Mouse (Mus musculus) urinary bladder, postnatal 36 days (tissue): Measurements from ENCODE around the gene Mpp2.

ENCODE experiments used
- DNase-seq, 2 experiments: peaks; one replicate each; pipeline ENCODE4 v3.0.0; 2022; ENCODE audit warnings: low spot score in 2 of 2, mixed read lengths in 1 of 2

Gene Mpp2

GRCm38 (mm10) chr11:102036336-102036735 lies 52.0 kb downstream of the Mpp2 start:
- DNase-seq: no peak

DNA sequence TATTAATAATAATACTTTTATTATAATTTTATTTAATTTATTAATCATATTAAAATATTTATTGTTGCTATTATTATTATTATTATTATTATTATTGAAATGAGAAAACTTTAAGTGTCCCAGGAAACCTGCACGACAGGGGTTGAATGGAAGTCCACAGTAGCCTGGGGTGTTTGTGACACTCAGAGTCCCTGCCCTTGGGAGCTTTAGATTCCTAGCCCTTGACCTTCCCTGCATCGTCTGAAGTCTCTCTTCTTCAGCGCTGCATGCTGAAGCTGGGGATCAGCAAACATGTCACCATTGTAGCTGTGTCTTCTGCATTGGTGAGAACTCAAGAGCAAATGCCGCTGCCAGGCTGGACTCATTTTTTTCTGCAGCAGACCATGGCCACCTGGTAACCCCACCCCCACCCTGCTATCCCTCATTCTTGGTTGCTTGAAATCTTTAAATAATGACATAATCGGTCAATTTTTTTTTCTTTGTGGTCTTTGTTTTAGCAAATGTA lies 52.8 kb downstream of the Mpp2 start:
- DNase-seq: no peak

DNA sequence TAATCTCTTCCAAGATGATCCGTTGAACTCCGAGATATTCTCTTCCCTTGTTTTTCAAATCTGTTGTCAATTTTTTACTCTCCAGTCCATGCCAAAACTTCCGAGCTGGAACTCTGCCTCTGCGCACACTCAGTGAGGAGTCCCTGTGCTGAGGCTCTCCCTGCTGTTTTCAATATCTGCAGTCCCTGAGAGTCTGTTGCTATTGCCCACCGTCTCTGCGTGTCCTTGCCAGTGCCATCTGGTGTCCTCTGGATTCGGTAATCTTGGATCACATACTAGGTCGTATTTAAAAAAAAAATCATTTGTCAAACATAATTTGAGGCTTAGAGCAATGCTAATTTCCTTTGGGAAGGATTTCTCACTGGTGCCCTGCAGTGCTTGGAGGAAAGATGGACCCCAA lies 53.4 kb downstream of the Mpp2 start:
- no peak for DNase-seq

DNA sequence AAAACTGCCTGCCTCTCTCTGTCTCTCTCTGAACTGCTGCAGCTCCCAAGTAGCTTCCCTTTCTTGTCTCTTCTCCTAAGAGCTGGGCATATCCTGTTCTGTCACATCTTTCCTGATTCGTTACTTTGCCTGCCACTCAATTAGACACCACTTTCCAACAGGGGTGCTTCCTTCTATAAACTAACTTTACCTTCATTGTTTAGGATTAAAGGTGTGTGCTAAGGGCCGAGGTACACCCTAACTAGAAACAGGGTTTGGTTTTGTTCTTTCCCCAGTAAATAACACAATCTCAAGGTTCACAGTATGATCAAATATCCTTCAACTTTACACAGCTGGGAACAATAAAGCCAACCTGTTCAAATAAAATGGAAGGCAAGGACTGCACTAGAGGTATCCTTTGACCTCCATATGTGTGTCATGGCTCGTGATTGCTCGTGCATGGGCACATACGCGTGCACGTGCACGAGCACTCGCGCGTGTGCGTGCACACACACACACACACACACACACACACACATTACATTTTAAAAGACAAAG lies 55.2 kb downstream of the Mpp2 start:
- no peak for DNase-seq

- DNase-seq: no peak
Observed at GRCm38 (mm10) chr11:102031149-102031548, 57.2 kb downstream of the Mpp2 start.

DNA sequence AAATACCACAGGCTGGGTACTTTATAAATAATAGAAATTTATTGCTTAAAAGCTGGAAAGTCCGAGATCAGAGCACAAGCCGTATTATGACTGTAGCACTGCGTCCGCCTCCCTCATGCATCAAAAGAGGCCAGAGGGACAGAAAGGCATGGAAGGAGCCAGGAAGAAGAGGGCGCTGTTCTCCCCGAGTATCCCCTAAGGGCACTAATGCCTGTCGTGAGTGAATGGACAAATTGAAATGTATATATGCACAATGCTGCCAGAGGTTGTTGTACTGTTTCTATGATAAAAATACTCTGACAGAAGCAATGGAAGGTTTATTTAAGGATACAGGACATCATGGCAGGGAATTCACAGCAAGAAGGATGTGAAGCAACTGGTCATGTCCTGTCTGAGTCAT lies 58.3 kb downstream of the Mpp2 start:
- DNase-seq: no peak

DNA sequence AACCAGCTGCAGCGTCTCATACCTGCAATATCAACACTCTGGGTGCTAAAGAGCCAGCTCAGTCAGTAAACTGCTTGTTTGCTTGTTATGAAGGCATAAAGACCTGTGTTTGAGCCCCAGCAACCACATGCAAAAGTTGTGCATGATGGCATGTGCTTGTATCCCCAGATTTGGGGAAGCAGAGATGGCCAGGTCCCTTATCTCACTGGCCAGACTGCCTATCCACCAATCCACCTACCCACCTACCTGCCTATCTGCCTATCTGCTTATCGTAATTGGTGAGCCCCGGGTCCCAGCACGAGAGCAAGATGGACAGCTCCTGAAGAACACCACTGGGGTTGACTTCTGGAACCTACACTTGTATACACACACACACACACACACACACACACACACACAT lies 59.0 kb downstream of the Mpp2 start:
- DNase-seq: no peak

DNA sequence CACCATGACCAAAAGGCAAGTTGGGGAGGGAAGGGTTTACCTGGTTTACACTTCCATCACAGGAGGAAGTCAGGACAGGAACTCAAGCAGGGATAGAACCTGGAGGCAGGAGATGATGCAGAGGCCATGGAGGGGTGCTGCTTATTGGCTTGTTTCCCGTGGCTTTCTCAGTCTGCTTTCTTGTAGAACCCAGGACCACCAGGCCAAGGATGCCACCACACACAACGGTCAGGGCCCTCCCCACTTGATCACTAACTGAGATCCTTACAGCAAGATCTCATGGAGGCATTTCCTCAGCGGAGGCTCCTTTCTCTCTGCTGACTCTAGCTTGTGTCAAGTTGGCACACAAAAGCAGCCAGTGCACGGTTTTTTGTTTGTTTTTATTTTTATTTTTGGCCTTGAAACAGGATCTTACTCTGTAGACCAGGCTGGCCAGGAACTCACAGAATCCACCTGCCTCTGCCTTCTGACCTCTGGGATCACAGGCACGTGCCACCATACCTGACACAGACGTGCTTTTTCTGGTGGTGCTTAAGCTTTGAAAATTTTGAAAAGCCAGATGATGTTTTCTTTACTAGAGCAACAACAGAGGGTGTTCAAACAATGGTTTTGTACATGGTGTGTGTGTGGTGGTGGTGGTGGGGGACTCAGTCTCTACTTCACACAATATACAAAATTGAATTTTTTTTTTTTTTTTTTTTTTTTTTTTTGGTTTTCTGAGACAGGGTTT lies 60.1 kb downstream of the Mpp2 start, which contains the start of gene Mpp3:
Gene Mpp3, minus strand, starts transcription at position 375 of the 730 bp plus-strand sequence.
- DNase-seq: no peak

DNA sequence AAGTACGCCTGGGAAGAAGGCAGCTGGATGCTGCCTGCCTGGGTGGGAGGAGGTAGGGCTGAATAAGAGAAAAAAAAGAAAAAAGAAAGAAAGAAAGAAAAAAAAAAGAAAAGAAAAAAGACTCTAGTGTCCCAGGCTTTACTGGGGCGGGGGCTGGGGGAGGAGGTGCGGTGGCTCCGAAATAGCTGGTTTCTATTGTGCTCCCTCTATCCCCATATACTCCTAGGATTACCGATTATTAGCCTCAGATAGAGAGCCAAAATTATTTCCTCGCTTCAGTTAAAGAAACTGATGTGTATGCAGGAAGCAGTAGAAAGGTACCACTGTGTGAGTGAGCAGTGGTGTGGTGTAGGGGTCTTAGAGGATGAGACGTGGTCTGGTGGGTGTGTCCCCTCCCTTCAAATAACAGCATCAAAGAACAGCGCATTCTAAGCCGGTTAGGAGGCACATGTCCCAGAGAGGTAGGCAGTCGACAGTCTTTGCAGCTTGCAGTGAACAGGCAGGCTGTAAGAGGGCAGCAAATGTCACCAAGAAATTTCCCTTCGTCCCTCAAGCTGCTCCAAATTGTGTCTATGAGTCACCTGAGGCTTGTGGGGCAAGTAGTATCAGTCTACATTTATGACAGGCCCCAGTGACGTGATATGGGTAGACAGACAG lies 60.8 kb downstream of the Mpp2 start:
- DNase-seq: no peak

- peak; percentile 19 to 51 for DNase-seq
Observed at GRCm38 (mm10) chr11:102026694-102027360, 61.5 kb downstream of the Mpp2 start.

DNA sequence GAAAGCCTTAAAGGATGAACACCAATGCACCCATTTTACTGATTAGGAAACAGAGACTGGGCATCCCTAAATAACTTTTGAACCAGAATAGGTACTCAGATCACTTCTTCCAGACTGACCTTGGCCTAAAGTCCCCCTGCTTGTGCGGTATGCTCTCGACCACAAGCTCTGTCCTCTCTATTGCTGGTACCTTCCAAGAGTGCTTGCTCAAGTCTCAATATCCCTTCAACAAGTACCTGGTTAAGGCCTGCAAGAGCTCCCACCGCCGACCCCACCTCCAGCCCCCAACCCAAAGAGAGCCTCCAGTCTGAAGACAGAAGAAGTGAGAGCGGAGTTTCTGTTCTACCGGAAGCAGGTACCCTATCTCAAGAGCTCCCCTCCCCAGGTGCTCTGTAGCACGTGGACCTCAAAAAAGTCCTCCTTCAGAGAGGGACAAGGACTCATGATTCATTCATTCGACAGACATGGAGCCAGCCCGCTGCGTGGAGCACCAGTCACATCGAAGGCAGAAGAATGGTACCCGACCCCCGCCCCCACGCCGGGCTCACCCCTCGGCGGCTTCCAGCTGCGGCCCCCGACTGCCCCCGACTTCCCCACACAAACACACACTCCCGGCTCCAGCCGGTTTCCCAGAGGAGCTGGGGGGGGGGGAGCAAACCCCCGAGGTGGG lies 62.2 kb downstream of the Mpp2 start:
- DNase-seq: no peak

DNA sequence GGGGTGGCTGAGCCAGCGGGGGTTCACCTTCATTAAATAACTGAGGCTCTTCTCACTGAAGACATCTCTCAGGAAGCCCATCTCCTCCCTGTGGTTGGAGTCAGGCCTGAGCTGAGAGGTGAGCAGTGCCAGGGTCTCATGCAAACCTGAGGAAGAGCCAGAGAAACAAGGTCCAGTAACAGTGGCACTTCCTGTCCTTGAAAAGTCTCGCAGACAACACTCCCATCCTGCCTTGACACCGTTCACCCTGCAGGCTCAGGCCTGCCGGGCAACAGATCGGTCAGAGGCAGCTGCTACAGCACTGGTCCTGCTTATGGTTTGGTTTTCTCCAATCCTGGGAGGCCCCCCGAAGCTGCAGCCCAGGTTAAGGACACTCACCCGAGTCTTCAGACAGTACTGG lies 63.0 kb downstream of the Mpp2 start:
- no peak for DNase-seq

DNA sequence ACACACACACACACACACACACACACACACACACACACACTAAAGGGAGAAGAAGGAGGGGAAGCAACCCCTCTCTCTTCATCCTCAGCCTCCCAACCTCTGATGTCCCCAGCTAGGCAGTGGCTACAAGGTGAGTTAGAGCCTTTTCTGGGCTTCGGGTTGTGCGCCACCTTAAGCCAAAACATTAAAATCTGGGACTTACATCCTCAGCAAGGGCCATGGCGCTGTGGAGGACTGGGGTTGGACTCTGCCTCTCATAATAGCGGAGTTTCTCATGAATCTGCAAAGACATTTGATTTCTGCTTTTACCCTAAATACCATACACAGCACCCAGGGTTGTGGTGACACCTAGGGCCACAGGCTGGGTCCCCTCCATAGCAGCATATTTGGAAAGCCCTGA lies 63.4 kb downstream of the Mpp2 start:
- DNase-seq: no peak

DNA sequence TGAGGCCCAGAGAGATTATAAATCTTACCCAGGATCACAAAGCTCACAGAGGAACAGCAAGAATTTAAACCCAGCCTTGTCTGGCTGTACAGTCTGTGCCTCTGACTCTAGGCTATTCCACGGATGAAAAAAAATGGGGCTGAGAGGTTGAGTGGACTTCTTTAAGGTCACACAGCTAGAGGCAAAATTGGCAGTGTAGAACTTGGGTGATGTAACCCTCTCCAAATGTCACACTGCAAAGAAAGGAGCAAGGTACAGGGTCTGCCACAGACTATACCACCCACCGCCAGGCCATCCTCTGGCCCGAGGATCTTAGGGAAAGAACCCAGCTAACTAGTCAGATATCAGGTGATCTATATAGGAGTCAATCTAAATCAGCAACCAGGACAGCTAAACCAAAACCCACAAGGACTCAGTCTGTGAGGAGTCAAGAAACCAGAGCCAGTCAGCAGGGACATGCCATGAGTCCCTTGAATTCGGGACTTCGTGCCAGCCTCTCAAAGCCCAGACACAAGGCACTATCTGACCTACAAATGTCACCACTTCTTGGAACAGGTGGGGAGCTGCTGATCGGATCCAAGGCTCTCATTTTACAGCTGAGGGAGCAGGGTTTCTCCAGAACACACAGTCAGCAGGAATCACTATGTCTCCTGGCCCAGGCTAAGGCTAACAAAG lies 64.1 kb downstream of the Mpp2 start:
- DNase-seq: no peak

GRCm38 (mm10) chr11:102023406-102023805 lies 64.9 kb downstream of the Mpp2 start:
- DNase-seq: no peak

DNA sequence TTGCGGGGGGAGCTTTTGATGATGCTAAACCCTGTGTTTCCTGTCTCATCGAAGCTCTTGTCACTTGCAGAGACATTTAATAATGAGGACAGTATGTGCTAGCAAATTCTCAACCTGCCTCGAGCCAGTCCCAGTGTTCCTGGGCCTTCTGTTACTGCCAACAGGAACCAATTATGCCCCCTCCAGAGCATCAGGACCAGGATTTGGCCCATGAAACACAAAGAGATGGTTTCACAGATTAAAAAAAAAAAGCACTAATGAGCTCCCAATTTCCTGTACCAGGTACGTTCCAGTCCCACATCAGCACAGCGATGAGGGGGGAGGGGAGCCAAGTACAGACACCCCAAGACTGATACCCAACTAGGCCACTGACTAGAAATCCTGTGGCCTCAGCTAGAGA lies 67.1 kb downstream of the Mpp2 start:
- no peak for DNase-seq

- no peak for DNase-seq
Observed at GRCm38 (mm10) chr11:102019736-102020135, 68.6 kb downstream of the Mpp2 start.

DNA sequence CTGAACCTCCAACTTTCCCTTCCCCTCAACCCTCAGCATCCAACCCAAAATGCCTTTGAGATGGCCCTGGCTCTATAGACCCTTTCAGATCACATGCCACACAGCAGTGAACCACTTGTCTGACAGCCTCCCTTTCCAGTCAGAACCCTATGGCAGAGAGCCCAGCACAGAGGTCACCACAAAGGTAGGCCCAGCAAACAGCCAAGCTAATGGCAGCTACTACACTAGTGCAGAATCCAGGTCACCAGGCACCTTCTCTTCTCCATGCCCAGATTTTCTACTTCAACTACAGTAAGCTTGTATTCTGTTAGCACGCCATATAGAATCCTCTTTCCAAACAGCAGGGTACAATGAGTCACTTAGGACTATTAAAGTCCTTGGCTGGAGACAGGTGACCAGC lies 72.2 kb downstream of the Mpp2 start:
- DNase-seq: no peak

DNA sequence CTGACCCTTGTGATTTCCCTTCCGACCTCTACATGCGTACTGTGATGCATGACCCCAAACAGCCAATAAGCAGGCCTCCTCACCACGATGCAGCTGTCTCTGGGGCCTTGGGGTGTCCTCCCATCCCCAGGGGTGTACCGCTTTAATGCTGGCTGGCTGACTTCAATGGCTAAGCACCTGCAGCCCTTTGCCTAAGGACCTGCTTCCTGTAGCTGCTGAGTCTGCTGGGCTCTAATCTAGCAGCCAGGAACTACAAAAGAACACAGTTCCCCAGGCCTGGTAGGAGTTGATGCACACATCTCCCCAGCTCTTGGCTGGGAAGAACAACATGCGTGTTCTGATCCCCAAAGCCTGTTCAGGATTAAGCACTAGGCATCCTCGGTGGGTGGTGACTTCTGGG lies 72.8 kb downstream of the Mpp2 start:
- DNase-seq: no peak

GRCm38 (mm10) chr11:102013201-102013600 lies 75.1 kb downstream of the Mpp2 start:
- DNase-seq: no peak

DNA sequence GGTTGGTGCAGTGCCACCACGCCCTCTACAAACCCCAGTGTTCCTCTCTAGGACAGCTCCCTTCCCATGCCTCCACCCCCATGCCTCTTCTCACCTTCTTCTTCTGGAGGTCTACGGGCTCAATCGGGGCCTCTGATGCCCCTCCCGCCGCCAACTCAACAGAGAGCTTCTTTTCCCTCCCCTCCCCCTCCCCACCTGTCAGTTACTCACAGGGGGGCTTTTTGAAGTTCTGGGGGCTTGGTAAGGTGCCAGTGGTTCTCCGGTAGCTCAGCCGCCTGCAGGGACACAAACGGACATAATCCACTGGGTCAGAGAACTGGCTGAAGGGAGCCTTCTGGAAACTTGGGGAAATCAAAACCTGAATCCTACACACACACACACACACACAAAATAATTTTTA lies 76.8 kb downstream of the Mpp2 start:
- no peak for DNase-seq
